Comparison of ENCODE assay signal across 16 mouse cellular contexts in the genomic region with DNA sequence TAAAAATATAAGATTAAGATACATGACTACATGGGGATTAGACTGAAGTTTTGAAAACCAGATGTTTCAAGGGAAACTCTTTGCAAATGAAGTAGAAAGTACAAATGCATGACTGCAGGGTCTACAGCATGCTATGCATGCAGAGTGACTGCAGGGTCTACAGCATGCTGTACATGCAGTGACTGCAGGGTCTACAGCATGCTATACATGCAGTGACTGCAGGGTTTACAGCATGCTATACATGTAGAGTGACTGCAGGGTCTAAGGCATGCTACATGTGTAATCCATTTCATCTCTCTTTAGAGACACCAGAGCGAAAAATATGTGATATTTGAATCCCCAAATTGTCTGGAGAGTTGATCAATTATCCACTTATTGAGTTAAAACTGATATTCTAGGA.
"Had no signal": no experiment of that assay in that cellular context is flagged by ENCODE, and none has a peak within 500 bp of the region (broad histone marks: within the 10 kb centered on the region; RNA-seq: fewer than 3 reads in every experiment).

No protein-coding gene starts in this region.

- H3K4me3 ChIP-seq: neural tube, embryonic 13.5 days; neural tube, embryonic 15.5 days; stomach, embryonic 15.5 days had no signal

- H3K27me3 ChIP-seq: neural tube, embryonic 13.5 days; neural tube, embryonic 15.5 days; stomach, embryonic 15.5 days had no signal

- H3K9ac ChIP-seq: neural tube, embryonic 13.5 days; neural tube, embryonic 15.5 days; stomach, embryonic 15.5 days had no signal

- H3K4me2 ChIP-seq: neural tube, embryonic 13.5 days; neural tube, embryonic 15.5 days; stomach, embryonic 15.5 days had no signal

- H3K27ac ChIP-seq: neural tube, embryonic 13.5 days; neural tube, embryonic 15.5 days; stomach, embryonic 15.5 days; stomach, postnatal 0 days had no signal

- DNase-seq: retina, postnatal 1 day; right cerebral cortex, adult 18-20 months; right cerebral cortex, postnatal 14 days; right cerebral cortex, postnatal 25 days; right cerebral cortex, postnatal 4 days; spleen, adult 18-20 months; thymus, adult 18-20 months; thymus, adult 2 months; thymus, postnatal 14 days; thymus, postnatal 25 days; thymus, postnatal 36 days; thymus, postnatal 4 days had no signal

- H3K36me3 ChIP-seq: neural tube, embryonic 13.5 days; neural tube, embryonic 15.5 days; stomach, embryonic 15.5 days had no signal

- H3K4me1 ChIP-seq: neural tube, embryonic 13.5 days; neural tube, embryonic 15.5 days; stomach, embryonic 15.5 days had no signal

- H3K9me3 ChIP-seq: neural tube, embryonic 13.5 days; neural tube, embryonic 15.5 days; stomach, embryonic 15.5 days had no signal
